Mouse (Mus musculus): ENCODE results near the gene Adam10.
A peak's percentile ranks its signal among the peaks of the same experiment; 100 is the strongest.

The Adam10 gene

DNA sequence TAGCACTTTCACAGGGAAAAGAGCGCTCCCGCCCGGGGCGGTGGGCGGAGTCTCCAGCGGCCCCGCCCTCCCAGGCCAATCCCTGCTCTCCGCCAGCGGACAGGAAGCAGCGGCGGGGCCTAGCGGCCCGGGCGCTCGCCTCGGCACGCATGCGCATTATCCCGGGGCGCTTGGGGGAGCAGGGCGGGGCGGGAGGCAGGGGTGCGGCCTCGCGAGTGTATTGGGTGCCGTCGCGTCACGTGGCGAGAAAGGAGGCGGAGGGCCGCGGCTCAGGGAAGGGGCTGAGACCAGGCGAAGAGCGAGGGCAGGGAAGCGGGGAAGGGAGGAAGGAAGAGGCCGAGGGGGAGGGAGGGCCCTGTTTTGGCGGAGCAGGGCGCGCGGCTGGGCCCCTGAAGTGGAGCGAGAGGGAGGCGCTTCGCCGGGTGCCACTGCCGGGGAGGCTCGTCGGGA lies at the start of gene Adam10:
Gene Adam10 (plus strand): TSS at position 316 of the 450 bp plus-strand sequence.
- DNase-seq (ENCODE audit: low spot score in 2 of 2), result peak; percentile 99

DNA sequence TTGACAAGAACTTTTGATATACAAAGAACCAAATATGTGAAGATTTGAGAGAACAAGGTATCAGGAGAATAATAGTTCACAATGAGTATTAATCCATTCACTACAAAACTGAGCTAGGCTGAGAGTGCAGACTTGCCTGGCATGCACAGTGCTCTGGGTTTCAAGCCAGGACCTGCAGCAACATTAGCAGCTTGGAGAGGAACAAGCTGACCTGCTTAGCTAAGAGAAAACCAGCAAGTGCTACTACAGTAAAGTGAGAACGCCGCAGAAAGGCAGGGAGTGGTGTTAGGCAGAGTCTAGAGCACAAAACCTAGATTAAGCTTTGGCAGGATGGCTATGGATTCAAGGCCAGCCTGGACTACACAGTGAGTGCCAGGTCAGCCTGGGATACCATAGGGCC lies 49.1 kb upstream of the Adam10 start:
- DNase-seq (ENCODE audit: low spot score in 2 of 2), result no peak

DNA sequence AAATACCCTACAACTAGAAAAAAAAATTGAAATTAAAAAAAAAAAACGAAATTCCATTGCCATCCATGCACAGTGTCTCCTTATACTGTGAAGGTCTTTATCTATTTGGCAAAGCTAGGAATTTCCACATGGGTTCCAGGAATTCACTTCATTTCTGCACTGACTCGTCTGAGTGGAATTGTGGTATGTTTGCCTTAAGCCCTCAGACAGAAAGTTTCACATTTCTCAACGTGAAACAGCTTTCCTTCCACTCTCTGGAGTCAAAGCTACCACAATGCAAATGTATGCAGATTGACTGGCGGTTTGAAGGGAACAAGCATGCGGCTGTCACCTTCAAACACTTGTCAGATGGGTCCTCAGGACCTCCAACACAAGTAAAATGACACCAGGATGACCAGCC lies 47.1 kb upstream of the Adam10 start:
- DNase-seq (ENCODE audit: low spot score in 2 of 2), result no peak

DNA sequence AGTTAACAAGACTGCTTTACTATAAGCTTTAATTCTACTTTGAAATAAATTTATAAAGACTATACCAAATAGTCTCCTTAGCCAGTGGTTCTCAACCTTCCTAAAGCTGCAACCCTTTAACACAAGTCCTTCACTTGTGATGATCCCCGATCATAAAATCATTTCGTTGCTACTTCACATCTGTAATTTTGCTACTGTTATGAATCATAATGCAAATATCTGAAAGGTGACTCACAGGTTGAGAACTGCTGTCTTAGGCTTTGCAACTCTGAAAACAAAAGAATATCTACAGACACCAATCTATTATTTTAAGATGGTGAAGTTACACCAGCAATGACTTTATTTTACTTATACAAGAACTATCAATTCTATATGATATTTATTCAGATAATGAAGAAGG lies 42.0 kb upstream of the Adam10 start:
- no peak for DNase-seq (ENCODE audit: low spot score in 2 of 2)

DNA sequence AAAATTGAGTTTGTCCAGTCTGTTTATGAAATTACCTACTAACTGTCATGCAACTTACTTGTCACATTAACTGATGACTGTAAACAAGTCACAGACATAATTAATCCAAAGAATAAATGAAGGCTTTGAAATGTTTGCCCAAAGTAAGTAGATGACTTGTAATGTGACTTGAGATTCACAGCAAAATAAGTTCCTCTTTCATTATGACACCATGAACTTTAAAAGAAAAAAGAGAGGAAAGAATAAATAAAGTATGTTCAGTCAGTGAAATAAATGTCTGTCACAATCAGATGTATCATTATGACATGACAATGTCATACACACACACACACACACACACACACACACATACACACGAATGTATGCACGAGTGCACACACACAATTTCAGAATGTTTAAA lies 28.5 kb upstream of the Adam10 start:
- DNase-seq (ENCODE audit: low spot score in 2 of 2), result no peak

DNA sequence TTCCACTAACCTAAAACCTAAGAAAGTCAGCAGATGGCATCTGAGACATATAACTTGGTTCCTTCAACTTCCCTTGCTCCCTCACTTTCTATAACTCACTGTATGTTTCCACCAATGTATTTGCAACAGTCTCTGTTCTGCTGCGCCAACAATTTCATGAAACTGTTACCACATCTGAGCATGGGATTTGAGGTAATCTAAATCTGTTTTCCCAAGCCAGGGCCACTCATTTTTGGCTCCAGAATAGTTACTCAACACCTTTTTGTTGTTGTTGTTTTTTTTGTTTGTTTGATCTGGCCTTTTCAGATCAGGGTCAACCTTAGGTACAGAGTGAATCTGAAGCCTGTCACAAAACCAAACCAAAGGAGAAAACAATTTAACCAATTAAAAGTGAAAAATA lies 27.8 kb upstream of the Adam10 start:
- DNase-seq (ENCODE audit: low spot score in 2 of 2), result no peak

DNA sequence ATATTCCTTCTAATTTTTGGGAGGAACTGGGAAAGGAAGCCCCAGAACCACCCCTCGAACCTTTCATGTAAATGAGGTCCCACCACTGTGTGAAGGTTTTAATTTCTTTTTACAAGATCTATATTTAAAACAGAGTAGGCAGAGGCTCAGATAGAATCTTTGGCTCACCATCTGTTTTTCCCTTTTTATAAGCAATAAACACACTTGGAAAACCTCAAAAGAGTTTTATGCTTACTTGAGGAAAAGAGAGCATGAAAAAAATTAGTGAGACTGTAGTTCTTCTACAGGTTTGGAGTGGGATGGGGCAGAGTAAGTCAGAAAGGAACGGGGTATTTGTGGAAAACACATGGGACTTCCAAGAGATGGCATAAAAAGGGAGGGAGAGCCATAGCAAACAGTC lies 26.6 kb upstream of the Adam10 start:
- DNase-seq (ENCODE audit: low spot score in 2 of 2), result no peak

DNA sequence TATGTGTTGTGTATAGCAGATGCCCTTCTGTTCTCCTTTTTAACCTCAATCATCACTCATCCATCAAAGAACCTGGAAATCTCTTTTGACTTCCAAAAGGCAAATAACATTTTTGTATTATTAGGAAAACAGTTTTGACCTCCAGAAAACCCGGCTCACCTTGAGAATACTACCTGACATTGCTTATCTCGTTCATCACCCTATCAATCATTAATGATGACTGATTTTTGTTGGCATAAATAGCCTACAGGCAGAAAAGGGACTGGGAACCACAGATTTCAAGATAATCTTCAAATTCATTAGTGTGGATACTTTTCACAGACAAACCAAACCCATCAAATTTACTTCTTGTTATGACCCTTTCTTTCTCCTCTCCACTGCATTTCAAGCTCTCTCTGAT lies 24.9 kb upstream of the Adam10 start:
- DNase-seq (ENCODE audit: low spot score in 2 of 2), result no peak

DNA sequence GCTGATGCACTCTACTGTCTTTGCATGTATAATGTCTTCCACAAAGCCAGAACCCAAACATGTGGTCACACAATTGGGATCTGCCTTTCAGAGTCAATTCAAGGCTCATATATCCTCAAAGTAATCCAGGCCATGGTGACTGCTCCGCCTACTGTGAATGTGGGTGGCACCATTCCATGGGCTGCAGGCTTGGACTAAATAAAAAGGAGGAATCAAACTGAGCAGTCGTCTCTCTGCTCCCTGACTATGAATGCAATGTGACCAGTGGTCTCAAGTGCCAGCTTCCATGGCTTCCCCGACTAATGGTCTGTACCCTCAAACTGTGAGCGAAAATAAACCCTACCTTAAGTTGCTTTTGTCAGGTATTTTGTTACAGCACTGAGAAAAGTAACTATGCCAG lies 24.3 kb upstream of the Adam10 start:
- DNase-seq (ENCODE audit: low spot score in 2 of 2), result no peak

DNA sequence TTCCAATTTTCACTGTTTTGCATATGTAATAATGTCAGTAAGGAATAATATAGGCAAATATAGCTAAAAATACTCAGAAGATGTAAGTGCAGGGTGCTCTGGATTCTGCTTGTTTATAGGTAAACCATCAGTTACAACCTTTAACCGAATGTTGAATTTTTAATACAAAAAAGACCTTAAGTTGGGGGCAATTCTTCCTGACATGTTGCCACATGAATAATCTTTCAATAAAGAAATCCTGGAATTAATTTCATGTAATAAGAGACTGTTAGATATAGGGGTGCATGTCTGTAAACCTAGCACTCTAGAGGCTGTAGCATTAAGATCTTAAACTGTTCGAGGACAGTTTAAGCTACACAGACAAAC lies 23.1 kb upstream of the Adam10 start:
- DNase-seq (ENCODE audit: low spot score in 2 of 2), result no peak

DNA sequence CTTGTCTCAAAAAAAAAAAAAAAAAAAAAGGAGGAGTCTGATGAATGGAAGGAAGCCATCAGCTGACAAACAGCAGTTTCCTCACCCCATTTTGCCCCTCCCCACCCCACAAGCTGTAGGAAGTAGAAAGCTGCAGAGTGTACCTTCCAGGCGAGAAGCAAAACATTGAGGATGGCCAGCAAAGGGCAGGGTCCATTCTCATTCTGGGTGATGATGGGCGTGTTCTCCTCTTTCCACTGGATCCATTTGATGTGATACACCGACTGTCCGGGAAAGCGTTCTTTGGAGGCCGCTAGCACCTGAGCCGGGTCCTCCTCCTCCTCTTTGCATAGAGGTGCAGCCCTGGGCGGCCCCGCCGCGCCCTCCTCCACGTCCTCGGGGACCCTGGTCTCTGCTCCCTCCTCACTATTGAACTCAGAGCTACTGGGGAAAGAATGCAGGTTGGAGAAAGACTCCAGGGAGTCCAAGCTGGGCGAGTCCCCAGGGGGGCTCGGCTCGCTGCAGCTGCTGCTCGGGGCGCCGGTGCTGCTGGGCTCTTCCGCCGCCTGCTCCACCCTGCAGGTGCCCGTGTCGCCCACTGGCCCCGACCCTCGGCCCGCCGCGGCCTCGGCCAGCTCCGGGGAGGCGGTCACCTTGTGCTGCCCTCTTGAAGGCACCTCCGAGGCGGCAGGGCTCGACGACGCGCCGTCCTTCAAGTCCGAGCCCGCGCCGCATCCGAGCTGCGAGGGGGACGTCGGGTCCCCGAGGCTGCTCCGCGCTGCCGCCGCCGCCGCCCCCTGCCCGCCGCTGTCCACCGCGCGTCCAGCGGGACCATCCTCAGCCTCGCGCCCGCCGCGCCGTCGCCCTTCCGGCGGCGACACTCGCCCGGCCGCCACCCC lies 22.4 kb upstream of the Adam10 start, which contains the start of gene Gm10642:
Gene Gm10642 (plus strand): TSS at position 122 of the 878 bp plus-strand sequence.
- DNase-seq (ENCODE audit: low spot score in 2 of 2), result peak; percentile 26 to 61

DNA sequence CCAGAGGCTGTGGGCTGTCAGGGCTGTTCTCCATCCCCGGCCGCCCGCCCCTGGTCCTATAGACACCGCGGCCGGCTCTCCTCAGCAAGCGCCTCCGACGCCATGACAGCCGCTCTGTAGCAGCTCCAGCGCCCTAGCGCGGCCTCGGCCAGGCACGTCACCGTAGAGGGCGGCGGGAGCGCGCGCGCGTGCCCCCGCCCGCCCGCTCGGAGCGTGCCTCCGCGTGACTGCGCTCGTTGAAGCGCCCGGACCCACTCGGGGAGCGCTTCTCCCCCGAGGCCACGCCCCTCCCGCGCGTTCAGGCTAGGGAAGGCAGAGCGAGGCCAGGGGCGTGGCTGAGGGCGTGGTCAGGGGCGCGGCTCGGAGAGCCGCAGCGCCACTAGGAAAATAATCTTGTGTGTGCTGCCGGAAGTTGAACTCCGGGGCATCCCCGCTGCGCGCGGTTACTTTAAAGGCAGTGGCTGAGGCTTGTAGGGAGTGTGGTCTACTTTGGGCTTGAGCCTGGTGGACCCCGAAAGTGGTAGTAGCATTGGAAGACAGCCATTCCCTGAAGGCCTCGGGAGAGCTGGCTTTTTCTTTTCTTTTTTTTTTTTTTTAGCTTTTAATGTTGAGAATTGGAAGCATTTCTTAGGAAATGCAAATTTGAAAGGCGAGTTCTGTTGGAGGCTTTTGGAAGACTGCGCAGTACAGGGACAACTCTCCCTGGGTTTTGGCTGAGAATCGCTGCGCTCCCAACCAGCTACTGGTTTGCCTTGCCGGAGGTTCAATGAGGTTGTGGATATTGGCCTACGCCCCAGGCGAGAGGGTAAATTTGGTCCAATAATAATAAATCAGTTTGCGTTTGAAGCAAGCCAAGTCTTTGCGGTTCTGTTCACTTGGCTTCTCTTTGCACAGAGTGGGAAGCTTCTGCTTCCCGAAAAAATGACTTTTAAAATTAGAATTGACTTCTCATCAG lies 21.5 kb upstream of the Adam10 start, which contains the start of gene Mindy2:
Gene Mindy2 (minus strand): TSS at position 162 of the 955 bp plus-strand sequence.
- peak; percentile 97 to 98 for DNase-seq (ENCODE audit: low spot score in 2 of 2)

DNA sequence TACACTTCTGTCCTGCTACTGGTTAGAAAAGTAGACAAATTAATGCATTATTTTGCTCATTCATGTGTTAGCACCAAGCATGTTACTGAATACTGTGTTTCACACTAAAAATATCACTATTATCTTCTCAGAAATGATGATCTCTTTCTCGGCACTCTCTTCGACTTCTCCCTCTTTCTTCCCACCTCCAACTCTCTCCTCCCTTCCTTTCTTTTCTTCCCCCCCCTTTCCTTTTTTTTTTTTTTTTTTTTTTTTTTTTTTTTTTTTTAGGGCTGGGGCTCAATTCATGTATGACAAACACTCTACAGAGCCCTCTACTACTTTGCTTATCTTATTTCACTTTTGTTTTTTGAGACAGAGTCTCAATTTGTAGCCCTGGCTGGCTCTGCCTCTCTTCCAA lies 20.5 kb upstream of the Adam10 start:
- no peak for DNase-seq (ENCODE audit: low spot score in 2 of 2)

DNA sequence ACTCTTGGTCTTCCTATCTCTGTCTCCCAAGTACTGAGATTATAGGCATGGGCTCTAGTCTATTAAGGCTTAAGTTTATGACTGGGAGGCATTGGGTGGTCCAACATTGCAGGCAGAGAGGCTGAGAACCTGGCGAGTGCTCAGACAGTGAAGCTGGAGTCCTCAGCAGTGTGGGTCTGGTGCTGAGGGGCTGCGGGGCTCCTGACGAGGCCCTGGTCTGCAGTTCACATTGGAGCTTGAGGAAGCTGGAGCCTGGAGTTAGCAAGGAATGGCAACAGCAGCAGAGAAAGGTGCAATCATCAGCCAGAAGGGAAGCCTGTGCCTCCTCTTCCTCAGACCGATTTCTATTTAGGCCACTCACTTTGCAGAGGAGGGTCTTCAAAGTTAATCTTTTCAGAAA lies 13.9 kb upstream of the Adam10 start:
- no peak for DNase-seq (ENCODE audit: low spot score in 2 of 2)

DNA sequence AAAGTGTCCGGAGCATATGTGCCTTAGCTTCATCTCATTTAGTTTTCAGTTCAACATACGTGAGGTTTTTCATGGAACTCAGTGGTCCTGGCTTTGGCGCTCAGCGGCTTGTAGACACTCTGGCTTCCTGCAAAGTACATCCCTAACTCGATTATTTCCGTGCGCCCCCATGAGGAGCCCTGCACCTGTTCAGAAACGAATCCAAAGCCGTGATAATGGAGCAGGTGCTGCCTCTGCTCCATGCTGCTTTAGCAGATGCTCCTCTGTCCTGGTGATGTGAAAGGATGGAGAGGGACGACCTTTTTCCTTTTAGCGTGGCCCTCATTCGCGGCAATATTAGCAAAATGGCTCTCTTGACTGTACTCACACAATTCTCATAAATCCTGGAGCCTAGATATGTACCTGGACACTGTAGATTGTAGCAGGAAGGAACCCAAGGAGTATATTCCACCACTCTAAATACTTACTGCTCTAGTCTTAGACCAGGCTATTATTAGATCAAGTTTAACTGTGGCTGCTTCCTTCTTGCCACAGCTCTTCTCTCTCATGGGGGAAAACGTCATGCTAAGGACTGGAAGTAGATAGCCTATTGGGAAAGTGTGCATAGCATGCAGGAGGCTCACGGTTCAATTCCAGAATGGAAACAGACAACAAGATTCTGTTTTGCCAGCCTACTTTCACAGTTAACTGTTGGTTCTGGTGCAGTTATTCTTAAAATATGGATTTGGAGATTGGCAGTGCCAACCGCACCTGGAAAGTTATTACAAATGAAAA lies 13.2 kb upstream of the Adam10 start:
- DNase-seq (ENCODE audit: low spot score in 2 of 2), result no peak

DNA sequence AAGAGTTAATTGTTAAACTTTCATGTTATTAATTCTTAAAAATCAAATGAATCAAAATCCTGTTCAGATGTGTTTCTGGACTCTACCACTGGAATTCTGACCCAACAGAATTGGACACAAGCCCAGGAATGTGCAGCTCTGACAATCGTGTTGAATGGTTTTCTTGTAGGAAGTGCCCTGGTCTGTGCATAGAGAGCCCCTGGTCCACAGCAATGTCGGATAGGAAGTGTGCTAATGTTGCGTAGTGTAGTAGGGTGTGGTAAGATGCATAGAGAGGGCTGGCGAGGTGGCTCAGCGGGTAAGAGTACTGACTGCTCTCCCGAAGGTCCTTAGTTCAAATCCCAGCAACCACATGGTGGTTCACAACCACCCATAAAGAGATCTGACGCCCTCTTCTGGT lies 12.0 kb upstream of the Adam10 start:
- DNase-seq (ENCODE audit: low spot score in 2 of 2), result no peak

DNA sequence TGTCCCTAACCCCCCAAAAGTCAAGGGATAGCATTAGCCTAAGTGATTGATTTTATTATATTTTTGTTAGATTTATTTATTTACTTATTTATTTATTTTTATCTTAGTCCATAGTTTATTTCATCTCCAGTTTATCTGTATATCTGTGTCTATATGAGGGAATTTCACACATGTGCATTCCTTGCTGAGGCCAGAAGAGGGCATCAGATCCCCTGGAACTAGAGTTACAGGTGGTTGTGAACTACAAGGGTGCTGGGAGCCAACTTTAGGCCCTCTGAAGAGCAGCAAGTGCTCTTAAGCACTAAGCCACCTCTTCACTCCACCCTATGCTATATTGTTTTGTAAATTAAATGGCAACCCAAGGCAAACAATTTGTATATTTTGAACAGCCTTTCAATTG lies 10.7 kb upstream of the Adam10 start:
- no peak for DNase-seq (ENCODE audit: low spot score in 2 of 2)

DNA sequence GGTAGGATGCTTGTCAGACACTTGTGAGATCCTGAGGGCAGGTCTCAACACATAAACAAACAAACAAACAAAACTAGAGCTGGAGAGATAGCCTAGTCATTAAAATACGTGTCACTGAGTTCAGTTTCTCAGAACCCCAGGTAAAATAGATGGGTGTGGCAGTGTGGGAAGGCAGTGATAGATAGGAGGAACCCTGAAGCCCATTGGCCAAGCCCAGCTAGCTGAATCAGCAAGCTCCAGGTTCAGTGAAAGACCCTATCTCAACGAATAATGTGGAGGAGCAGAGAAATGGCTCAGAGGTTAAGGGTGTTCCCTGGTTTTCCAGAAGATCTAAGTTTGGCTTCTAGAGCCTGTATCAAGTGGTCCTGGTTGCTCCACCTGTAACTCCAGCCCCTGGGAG lies 9.6 kb upstream of the Adam10 start:
- DNase-seq (ENCODE audit: low spot score in 2 of 2), result no peak

DNA sequence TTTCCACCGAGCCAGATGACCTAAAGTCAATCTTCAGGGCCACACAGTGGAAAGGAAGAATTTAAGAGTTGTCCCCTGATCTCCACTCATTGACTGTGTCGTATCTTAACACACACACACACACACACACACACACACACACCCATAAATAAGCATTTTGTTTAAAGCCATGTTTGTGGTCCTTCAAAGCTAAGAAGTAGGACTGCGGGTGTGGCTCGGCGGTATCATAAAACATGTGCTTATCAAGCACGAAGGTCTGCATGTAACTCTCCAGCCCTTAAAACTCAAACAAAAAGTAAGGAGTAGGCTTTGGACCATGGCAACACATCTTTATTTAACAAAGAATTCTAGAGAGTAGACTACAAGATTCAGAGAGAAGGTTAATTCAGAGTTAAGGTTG lies 8.4 kb upstream of the Adam10 start:
- DNase-seq (ENCODE audit: low spot score in 2 of 2), result no peak

DNA sequence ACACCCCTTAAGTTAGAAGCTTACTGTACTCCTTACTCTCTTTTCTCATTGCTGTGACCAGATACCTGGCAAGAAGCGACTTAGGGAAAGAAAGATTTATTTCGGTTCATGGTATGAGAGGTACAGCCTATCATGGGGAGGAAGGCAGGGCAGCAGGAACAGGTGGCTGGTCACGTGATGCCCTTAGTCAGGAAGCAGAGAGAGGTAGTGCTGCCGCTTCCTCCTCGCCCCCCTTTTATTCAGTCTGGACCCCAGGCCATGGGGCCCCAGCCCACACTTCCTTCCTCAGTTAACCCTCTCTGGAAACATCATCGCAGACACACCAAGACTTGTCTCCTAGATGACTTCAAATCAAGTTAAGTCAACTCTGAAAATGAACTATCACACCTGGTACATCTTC lies 7.5 kb upstream of the Adam10 start:
- no peak for DNase-seq (ENCODE audit: low spot score in 2 of 2)

DNA sequence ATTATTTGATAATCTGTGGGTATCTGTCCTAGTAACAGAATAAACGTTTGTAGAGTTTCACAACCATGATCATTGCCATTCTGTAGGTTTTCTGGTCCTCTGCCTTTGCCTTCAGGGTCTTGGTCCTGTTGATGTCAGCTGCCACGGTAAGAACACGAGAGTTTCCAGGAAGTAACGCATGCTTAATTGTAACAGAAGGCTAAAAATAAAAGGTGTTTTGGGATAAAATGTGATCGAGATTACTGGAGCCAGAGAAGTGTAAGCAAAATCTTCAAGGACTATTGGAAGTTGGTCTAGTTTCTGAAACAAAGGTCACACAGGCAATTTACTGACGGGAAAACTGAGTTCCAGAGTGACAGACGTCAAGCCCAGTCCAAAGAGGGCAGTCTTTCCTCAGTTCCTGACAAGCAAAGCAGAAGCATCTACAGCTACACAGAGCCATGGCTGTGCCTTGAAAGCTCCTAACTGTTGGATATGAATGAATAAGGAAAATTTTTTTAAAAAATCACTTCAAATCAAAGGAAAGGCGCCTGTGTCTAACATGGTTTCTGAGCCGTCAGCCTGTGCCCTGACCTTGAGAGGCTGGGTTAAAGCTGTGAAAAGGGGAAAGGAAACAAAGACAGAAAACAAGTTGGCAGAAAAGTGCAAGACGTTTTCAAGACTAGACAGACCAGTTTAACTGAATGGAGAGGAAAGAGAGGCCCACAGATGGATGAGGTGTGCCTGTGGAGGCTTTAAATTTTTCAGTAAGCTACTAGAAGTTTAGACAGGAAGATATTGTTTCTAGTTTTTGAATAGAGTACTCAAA lies 6.8 kb upstream of the Adam10 start:
- no peak for DNase-seq (ENCODE audit: low spot score in 2 of 2)

Measured in urinary bladder, postnatal 4 days (tissue).